Mouse (Mus musculus) gastrocnemius, adult 18-20 months (tissue): Measurements from ENCODE around the gene Efnb1. TPM values are rescaled to one million over a fixed set of nuclear protein-coding genes. Genes with fewer than 3 reads are reported as not detected.

Experiments used
- DNase-seq: peaks from one replicate; pipeline ENCODE4 v3.0.0; 2021; ENCODE audit warnings: low spot score
- total RNA-seq, 2 experiments: library from RNA; stranded (reverse); gene quantifications; 2 replicates each; pipeline ENCODE4 v1.2.3; 2021

The Efnb1 gene
- total RNA-seq, 2 experiments from 2014 or later, result 5.4 to 6.6 TPM

DNA sequence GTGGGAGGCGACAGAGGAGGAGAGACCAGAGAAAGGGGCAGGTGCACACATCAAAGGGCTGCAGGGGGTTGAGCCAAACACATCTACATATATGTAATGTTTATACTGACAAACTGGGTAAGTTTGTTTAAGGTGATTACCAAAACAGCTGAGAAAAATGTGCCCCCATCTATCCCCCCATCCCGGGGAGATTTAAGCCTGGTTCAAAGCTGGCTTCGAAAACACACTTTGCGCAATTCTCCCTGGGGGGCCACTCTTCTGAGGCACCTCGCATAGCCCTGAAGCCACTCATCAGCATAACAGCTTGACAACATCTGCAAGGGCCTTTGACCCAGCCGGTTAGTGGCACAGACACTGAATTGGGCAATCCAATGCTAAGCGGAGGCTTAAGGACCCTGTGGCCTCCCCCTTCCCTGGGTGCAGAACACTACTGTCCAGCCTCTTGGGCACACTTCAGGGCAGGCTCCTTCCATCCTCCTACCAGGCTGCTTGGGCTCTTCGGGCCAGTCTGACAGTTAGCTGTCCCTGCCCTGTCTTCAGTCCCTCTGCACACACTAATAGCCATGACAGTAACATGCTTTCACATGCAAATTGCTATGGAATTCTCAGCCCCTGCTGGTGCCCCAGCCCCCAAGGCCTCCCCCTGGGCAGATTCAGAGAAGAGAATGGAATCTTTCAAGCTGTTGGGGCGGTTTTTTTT lies 16.8 kb downstream of the Efnb1 start:
- DNase-seq, result no peak

- no peak for DNase-seq
These were observed 17.3 kb downstream of the Efnb1 start for GRCm38 (mm10) chrX:99153266-99153646.

GRCm38 (mm10) chrX:99154358-99154757 lies 18.4 kb downstream of the Efnb1 start:
- DNase-seq, result no peak

DNA sequence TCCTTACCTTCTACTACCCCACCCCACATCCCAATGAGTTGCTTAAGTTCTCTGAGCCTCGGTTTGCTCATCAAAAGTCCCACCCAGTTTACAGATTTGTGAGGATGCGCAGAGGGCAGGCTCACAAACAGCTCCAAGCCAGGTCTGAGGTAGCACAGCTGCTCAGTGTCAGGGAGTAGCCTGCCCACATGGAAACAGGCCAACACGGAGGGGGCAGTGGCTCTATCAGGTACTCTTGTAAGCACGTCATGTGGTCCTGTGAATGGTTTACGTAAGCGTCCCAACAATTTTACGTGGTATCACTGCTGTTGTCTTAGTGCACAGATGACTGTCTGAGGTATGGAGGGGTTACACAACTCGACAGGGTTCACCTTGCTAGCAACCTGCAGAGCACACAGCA lies 23.1 kb downstream of the Efnb1 start:
- DNase-seq, result no peak

GRCm38 (mm10) chrX:99164111-99164510 lies 28.2 kb downstream of the Efnb1 start:
- DNase-seq, result no peak

DNA sequence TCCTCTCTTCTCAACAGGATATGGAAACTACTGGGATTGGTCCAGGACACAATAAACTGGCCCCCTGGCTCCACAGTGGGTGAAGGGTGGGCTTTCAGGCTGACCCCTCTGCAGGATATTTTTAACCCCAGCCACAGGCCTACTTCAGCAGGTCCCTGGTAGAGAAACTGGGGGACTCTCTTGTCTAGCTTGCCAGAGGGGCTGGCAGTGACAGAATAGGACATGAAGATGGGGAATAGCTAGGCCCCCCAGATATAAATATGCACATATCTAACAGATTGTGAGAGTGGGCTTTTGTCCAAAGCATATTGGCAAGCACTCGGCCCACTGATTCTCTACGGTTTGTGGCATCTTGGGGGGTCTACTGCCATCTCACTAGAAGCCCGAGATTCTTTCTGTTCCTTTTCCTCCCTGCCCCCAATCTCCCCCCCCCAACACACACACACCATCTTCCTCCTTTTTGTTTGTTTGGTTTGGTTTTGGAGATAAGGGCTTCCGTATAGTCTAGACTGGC lies 29.0 kb downstream of the Efnb1 start:
- no peak for DNase-seq

DNA sequence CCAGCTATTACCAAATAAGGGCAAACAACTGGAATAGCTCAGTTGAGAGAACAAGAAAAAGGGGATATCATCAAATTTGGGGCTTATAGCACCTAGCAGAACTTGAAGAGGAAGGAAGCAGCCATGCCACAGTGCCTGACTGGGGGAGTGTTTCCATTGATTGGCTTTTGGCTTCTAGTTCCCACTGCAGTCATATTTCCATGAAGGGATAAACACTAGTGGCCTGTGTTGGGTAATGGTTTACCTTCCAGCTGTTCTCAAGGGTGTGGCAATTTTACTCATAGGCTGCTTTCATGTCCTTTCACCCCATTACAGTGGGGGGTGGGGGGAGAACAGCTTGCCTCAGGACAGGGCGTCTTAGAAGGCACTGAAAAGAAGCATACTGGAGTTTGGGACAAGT lies 31.1 kb downstream of the Efnb1 start:
- DNase-seq, result no peak

GRCm38 (mm10) chrX:99167550-99167949 lies 31.6 kb downstream of the Efnb1 start:
- no peak for DNase-seq

GRCm38 (mm10) chrX:99172301-99172700 lies 36.4 kb downstream of the Efnb1 start:
- DNase-seq, result no peak

- DNase-seq, result no peak
These were observed 49.2 kb downstream of the Efnb1 start for GRCm38 (mm10) chrX:99185081-99185596.

GRCm38 (mm10) chrX:99186497-99187435 lies 50.8 kb downstream of the Efnb1 start:
- no peak for DNase-seq

- no peak for DNase-seq
These were observed 55.6 kb downstream of the Efnb1 start for GRCm38 (mm10) chrX:99191441-99192087.

DNA sequence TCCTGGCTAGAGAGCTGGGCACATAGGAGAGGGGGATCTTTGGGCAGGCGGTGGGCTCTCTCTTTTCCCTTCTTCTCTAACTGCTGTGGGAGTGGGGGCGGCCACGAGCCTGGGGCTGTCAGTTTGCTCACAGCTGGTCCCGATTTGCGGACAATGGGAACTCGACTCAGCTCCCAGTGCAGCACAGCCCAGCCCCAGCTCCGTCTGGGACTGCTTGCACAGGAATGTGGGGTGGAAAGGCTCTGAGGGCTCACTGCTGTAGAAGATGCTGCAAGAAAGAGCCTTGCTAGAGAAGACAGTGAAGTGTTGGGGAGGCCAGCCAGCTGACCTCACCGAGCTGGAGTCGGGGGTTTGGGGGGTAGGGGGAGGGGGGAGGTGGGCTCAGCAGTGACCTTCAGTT lies 61.0 kb downstream of the Efnb1 start:
- no peak for DNase-seq

GRCm38 (mm10) chrX:99198532-99198931 lies 62.6 kb downstream of the Efnb1 start:
- no peak for DNase-seq

Other genes starting within 250 kb of the Efnb1 start
- 1 to 10 TPM; 4.1 to 4.6 TPM for gene Ophn1, start 245.1 kb upstream of the Efnb1 start, total RNA-seq
- gene Yipf6, start 199.8 kb upstream of the Efnb1 start, total RNA-seq, result 10 to 100 TPM; 10.6 to 11.1 TPM
- gene Stard8, start 132.9 kb upstream of the Efnb1 start, total RNA-seq, result 10 to 100 TPM; 11.1 to 12.2 TPM